Mouse (Mus musculus): ENCODE results near the gene Aqp6.

Aqp6 gene

GRCm38 (mm10) chr15:99600986-99601822 is at the start of gene Aqp6:
TSS of gene Aqp6 (plus strand) at chr15:99601400.
- DNase-seq (ENCODE audit: low spot score in 2 of 2), result no peak

- no peak for DNase-seq (ENCODE audit: low spot score in 2 of 2)
Measured at GRCm38 (mm10) chr15:99553767-99554166, 47.4 kb upstream of the Aqp6 start.

- DNase-seq (ENCODE audit: low spot score in 2 of 2), result no peak
Measured at GRCm38 (mm10) chr15:99558947-99559346, 42.3 kb upstream of the Aqp6 start.

GRCm38 (mm10) chr15:99560246-99560645 is 41.0 kb upstream of the Aqp6 start:
- no peak for DNase-seq (ENCODE audit: low spot score in 2 of 2)

GRCm38 (mm10) chr15:99567371-99567770 is 33.8 kb upstream of the Aqp6 start:
- DNase-seq (ENCODE audit: low spot score in 2 of 2), result no peak

GRCm38 (mm10) chr15:99568682-99569081 is 32.5 kb upstream of the Aqp6 start:
- DNase-seq (ENCODE audit: low spot score in 2 of 2), result no peak

- DNase-seq (ENCODE audit: low spot score in 2 of 2), result peak in 1 of 2 experiments; percentile 34
Measured at GRCm38 (mm10) chr15:99569123-99569522, 32.1 kb upstream of the Aqp6 start.

GRCm38 (mm10) chr15:99578802-99579485 is 22.3 kb upstream of the Aqp6 start, which contains the start of gene Aqp2:
TSS of gene Aqp2 (plus strand) at chr15:99579055.
- no peak for DNase-seq (ENCODE audit: low spot score in 2 of 2)

- no peak for DNase-seq (ENCODE audit: low spot score in 2 of 2)
Measured at GRCm38 (mm10) chr15:99583463-99584344, 17.5 kb upstream of the Aqp6 start.

GRCm38 (mm10) chr15:99584407-99585202 is 16.6 kb upstream of the Aqp6 start:
- DNase-seq (ENCODE audit: low spot score in 2 of 2), result no peak

- DNase-seq (ENCODE audit: low spot score in 2 of 2), result no peak
Measured at GRCm38 (mm10) chr15:99585741-99586140, 15.5 kb upstream of the Aqp6 start.

GRCm38 (mm10) chr15:99586525-99586924 is 14.7 kb upstream of the Aqp6 start:
- no peak for DNase-seq (ENCODE audit: low spot score in 2 of 2)

GRCm38 (mm10) chr15:99589237-99589636 is 12.0 kb upstream of the Aqp6 start:
- no peak for DNase-seq (ENCODE audit: low spot score in 2 of 2)

GRCm38 (mm10) chr15:99589704-99590103 is 11.5 kb upstream of the Aqp6 start:
- no peak for DNase-seq (ENCODE audit: low spot score in 2 of 2)

GRCm38 (mm10) chr15:99590429-99591084 is 10.6 kb upstream of the Aqp6 start, which contains the start of gene Aqp5:
TSS of gene Aqp5 (plus strand) at chr15:99590782.
- no peak for DNase-seq (ENCODE audit: low spot score in 2 of 2)

- no peak for DNase-seq (ENCODE audit: low spot score in 2 of 2)
Measured at GRCm38 (mm10) chr15:99592177-99592576, 9.0 kb upstream of the Aqp6 start.

- no peak for DNase-seq (ENCODE audit: low spot score in 2 of 2)
Measured at GRCm38 (mm10) chr15:99592877-99593276, 8.3 kb upstream of the Aqp6 start.

GRCm38 (mm10) chr15:99594951-99595350 is 6.2 kb upstream of the Aqp6 start:
- DNase-seq (ENCODE audit: low spot score in 2 of 2), result no peak

GRCm38 (mm10) chr15:99596056-99596687 is 5.0 kb upstream of the Aqp6 start:
- DNase-seq (ENCODE audit: low spot score in 2 of 2), result peak; percentile 70 to 92

- DNase-seq (ENCODE audit: low spot score in 2 of 2), result no peak
Measured at GRCm38 (mm10) chr15:99596841-99597240, 4.4 kb upstream of the Aqp6 start.
